Mouse (Mus musculus) right cerebral cortex, postnatal 25 days (tissue): ENCODE results near the gene Dact2.

Experiments
- DNase-seq: peaks from one replicate; pipeline ENCODE4 v3.0.0; 2022

The Dact2 gene

DNA sequence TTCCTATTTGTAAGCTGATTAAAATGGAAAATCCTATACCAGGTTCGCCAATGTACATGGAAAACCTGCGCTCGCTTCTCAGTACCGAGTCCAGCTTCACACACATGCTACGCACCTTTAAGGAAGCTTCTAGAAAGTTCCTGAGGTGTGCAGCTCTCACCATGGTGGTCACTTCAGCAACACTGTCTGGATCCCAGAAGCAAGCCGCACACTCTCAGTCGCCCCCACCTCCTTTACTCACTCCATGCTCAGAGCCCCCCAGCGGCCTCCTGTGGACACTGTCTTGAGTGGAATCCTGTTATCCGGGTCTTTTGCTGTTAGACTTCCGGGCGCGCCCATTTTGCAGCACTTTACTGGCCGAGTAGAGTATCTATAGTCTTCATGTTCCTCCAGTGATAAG, at the start of gene Dact2:
Gene Dact2, minus strand, starts transcription at position 244 of the 400 bp plus-strand sequence.
- peak; percentile 70 for DNase-seq

DNA sequence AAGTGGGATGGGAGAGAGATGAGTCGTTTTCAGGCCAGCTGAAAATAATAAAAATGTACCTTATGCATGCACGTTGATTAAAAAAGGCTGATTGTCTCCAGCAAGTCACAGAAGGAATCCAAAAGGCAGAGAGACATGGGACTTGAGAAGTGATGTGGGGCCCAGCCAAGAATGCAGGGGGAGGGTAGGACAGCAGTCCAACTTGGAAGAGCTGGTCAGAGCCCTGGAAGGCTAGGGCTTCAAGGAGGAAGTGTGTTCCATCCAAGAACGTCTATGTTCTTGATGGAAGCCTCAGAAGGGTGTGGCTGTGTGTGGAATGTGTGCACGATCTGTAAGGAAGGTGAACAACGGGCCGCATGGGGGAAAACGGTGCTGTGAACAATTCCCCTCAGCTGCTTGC, 48.4 kb upstream of the Dact2 start:
- no peak for DNase-seq

DNA sequence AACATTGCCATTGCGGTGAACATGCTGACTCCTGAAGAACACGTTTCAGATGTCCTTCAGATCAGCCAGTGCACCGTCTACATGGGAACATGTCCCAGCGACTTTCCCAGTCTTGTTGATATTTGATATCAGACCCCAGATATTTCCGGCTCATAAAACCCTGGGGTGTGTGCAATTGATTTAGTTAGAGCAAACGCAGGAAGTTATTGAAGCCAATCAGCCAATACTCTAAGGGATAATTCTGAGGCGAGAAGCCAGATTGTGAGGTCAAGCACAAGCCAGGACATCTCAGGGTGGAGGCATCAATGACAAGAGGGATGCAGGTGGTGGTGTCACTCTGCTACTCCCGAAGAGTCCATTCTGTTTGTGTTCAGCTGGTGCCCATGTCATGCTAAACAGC, 46.3 kb upstream of the Dact2 start:
- DNase-seq = no peak

DNA sequence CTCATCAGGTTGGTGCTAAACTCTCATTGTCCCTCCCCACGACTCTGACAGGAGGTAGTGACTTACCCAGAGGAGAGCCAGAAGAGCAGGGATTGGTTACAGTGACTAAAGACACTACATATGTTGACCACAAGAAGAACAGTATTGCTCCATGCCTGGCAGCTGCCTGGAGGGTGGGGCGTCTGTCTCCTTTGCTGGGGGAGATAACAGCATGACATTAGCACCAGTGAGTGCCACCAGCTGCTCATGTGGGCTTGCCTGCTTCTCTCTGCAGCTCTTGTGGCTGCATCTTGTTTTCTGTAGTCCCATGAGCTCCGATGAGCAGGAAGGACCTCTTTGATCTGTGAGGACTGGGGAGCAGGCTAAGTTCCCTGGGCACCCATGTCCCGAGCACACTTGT, 45.5 kb upstream of the Dact2 start:
- DNase-seq = no peak

DNA sequence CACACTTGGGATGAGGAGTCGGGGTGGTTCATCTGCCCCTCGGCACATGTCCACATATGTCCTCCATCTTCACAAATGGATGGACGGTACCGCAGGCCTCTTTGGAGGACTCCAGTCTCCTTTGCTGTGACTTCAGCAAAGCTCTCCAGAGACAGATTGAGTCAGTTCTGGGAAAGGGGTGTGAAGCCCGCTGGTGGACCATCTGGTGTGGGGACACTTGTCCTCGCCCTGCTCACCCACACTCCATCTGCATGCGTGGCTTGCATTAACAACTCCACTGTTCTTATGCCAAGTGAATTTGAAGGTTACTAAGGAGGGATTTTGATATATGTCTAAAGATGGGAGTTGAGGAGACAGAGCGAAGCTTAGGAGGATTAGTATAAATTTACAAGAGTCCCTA, 43.8 kb upstream of the Dact2 start:
- peak; percentile 80 for DNase-seq

DNA sequence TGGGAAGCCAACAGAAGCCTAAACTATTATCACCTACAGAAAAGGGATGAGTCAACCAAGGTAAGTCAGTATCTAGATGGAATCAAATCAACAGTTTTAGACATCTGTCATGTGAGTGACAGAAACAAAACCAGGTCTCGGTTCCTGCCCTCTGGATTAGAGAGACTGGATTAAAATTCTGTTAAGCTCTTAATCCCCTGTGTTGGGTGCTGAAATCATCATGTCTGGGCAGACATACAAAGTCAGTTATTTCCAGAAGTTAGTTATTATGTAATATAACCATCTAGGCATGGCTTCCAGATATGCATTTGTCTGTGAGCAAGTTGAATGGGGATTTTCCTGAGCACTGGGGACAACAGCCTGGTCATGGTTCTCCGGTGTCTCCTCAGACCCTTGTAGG, 42.2 kb upstream of the Dact2 start:
- DNase-seq = no peak

DNA sequence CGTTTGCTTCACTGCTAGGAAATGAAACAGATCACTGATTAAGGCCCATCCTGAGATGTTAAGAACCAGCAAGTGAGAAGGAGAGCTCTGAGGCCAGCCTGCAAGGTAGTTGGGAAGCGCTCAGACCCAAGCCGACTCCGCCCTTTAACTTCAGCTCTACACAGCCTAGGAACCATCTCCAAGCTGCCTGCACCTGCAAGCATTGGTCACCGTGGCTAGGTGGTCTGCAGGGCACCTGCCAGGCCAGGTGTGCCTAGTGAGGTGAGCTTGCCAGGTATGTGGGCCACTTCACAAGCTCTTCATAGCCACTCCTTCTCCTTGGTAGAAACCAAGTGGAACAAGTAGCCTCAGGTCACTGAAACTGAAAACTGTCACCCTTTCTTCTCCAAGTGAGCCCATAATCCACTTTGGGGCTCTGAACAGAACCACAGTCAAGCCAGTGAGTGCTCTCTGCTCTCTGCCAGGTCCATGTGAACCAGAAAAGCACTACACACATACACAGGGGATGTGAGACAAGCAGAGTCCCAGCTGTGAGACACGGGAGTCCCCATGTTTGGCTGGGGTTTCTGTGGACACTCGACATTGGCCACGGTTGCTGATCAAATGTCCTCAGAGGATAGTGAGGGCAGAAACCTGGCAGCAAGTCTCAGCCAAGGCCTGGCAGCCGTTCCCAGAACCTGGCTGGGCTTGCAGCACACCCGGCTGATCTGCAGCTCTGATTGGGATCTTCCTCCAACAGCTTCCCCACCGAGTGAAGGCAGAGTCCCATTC, 40.3 kb upstream of the Dact2 start:
- DNase-seq = no peak

DNA sequence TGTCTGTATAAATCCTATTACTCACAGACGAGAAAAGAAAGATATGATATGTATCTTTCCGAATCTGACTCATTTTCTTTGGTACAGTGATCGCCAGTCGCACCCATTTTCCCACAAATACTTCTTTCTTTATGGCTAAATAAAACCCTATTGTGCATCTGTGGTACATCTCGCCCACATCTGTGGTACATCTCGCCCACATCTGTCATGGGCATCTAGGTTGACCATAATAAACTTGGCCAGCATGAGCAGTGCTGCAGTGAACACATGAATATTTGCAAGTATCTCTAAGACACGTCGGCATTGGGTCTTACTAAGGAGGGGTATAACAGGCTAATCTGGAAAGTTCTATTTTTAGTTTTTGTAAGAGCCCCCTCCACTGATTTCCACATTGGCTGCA, 38.5 kb upstream of the Dact2 start:
- DNase-seq = no peak

DNA sequence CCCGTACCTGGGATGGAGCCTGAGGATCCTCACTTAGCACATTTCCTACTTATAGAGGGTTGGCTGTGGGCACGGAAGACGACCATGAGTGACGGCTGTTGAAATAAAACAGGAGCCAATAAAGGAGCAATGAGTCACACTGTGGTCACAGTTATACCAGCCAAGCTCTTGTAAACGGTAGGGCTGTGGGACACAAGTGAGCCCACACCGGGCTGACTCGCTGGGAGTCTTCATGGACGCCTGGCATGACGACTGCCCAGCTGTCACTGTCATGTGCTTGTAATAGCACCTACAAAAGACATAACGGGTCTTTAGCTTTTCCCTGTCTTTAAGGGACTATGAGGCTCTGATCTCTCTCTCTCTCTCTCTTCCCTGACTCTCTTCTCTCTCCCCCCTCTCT, 35.9 kb upstream of the Dact2 start:
- no peak for DNase-seq

DNA sequence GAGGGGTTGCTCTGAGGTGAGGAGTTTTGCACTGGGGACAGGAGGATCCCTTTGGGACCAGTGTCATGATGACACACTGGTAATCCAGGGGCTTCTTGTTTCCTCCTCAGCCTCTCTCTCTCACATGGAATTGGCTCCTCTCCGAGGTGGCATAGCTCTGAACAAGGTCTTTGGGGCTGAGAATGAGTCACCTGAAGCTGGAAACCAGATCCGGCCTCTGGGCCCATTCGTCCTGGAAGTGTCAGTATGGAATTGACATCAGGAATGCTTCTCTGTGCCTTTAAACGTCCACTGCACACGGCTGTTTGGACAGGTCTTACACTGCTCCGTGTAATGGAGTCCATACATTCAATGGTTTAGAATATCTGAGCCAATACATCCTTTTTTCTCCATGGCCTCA, 33.0 kb upstream of the Dact2 start:
- no peak for DNase-seq

DNA sequence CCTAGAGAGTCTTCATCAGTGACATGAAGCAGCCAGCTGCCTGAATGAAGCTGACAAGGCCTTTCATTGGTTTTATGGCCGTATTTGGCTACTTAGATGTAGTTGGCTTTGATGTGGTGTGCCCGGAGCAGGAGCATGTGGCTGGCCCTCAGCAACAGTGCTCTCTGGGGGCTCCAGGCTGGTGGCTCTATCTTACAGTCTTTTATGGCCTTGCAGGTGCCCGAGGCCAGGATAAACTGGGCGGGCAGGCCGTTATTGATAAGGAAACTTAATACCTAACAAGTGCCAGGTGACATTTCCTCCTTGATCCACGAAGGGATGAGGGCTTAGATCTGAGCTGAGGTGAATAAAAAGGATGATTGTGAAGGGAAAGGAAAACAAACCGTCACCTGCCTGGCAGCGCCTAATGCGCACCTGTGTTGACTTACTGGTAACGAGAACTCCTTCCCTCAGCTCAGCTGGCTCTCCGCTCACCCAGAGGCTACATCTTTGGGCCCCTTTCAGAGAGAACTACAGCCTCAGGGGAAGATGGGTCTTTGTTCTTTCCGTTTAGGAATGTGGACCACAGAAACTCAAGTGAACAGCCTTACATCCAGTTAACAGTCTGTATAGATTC, 30.8 kb upstream of the Dact2 start:
- DNase-seq = no peak

DNA sequence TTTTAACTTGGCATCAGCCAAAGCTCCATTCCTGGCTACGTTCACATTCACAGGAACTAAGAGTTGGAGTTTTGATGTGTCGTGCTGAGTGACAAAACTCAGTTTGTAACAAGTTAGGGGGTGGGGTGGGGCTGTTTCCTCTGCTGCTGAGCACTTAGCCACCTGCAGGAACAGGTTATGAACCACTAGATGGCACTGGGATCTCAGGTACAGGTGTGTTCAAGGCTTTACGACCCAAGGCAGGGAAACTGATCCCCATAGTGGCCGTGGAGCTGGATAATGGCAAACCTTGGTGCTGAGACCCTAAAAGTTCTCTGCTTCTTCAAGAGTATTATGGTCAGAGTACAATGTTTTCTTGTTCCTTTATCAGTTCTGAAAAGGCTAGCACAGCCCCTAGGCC, 29.6 kb upstream of the Dact2 start:
- DNase-seq = no peak

DNA sequence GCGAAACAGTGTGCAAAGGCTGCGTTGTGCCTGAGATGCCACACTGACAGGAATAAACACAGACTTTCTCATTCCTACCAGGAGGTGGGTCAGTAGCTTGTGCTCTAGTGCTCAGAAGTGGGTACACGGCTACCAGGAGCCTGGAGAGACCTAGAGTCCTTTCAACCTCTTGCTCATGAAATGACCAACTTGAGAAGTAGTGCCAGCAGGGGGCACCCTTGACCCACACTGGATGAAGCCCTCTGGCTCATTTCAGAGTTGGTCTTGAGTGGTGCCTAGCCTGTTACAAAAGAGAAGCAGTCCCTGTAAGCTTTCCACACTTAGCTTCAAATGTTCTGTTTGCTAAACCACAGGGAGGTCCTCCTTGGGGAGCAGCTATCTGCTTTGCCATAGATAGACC, 28.5 kb upstream of the Dact2 start:
- peak; percentile 64 for DNase-seq

DNA sequence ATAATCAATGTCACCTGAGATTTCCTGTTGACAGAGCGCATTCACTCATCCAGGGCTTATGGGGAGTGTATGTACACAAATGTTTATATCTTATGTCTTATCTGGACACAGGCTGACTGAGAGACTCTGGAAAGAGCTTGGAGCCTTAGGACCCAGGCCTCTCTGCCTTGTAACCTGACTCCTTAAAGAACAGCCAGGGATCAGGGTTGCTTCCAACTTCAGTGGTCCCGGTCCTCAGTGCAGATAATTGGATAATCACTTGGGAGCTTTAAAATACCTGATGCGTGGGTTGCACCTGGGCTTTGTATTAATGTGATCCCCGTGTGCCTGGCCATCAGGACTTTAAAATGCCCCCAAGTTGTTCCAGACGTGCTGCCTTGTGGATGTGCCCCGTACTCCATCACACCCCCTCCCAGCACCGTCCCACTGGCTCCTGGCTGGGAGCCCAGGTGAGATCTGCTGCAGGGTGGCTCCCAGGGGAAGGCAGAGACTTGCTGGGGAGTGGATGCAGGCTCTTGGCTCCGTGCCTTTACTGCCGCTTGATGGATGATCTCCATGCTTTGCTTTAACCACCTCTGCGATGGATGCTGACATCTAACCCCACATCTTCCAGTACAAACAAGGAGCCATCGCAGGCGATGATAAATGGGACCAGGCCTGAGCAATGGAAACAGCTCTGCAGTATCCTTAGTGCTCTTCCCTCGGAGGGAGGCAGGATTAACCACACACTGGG, 26.8 kb upstream of the Dact2 start:
- DNase-seq = no peak

DNA sequence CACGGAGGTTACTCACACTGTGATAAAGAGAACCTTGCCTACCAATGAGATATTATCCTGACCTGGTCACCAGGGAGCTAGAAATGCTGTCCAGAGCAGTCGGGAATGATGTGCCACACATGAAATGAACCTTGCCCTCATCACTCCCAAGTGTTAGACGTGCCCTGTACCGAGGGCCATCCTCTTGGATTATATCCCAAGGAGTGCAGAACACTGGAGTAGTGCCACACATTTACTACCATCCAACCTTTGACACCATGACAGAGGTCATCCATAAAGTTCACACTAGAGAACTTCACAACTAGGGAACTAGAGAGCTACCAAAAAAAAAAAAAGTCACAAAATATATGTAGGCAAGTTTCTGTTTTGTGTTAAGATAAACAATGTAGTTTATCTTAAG, 24.3 kb upstream of the Dact2 start:
- DNase-seq = no peak

DNA sequence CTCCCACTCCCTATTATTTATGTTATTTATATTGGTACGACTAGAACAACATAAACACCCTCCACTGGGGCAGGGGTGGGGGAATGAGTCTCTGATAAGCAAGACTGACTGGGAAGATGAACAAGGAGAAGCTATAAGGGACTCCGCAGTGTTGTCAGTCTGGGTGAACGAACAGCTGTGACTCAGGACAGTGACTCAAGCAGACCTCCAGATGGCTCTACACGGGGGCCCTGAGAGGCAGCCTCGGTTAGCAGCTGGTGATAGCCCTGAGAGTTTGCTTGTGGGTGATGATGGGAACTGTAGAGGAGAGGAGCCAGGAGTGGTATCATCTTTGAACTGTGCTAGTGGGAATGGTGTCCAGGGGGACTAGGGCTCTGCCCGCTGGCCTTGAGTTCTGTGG, 23.5 kb upstream of the Dact2 start:
- DNase-seq = no peak

DNA sequence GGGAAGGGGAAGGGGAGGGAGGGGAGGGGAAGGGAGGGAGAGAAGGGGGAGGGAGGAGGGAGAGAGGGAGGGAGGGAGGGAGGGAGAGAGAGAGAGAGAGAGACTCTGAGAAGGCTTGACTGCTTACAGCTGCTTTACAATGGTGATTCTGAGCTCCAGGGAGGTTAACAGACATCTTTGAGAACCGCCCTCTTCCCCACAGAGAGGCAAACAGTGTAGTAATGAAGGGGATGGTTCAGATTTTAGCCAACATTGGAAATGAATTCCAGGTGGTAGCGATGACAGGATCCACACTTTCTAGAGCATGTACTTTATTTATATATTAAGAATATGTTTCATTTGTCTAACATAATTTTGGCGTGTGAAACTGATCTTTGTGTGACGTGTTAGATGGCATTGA, 22.7 kb upstream of the Dact2 start:
- no peak for DNase-seq

DNA sequence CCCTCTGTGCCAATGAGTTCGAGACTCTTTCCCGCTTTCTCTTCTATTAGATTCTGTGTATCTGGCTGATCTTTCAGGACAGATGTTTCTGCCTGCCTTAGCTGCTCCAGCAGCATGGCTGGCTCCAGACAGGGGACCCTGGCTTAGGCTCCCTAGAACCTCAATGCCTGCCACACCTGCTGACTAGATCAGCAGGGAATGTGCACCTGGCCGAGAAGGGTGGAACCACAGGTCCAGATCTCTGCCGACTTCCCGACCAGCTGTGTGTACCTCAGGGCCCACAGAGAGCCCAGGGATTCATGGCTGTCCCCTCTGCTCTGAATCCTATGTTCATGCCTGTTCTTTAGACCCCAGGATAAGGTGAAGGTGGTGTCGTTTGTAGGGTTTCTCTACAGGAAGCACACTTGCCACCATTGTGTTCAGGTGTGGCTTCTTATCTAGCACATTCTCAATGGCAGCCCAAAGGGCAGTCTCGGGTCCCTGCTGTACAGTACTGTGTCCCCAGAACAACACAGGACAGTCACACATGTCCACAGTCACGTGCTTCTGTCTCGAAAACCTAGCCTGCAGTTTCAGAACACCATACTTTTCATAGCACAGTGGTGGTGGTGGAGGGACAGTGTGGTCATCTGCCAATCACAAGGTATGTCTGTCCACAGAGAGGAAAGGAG, 22.0 kb upstream of the Dact2 start:
- no peak for DNase-seq

DNA sequence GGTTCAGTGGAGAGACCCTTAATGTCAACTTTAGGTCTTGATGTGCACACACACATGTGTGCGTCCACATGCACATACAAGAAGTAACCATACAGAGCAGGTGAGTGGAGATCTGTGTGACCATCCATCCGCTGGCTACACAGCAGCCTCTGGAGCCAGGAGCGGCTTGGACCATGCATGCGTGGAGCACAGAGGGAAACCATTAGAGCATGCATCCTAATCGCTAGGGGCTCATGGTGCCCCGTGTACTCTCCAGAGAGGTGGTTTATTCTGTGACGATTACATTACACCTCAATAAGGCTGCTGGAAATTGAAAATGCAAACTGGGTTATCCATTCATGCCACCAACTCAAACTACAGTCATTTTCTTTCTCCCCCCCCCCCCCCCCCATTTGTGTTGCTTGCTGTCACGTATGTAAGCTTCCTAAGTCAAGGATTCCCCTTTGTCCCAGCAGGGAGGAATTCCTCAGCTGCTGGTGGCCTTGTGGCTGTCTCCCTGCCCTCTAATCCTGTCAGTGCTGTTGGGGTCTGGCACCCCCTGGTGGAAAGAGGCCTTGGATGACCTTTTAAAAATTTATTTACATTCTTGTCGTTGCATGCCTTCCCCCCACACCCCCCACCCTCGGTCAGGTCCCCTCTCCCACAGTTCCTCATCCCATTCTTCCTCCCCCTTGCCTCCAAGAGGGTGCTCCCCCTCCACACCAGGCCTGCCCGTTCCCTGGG, 17.9 kb upstream of the Dact2 start:
- DNase-seq = no peak

DNA sequence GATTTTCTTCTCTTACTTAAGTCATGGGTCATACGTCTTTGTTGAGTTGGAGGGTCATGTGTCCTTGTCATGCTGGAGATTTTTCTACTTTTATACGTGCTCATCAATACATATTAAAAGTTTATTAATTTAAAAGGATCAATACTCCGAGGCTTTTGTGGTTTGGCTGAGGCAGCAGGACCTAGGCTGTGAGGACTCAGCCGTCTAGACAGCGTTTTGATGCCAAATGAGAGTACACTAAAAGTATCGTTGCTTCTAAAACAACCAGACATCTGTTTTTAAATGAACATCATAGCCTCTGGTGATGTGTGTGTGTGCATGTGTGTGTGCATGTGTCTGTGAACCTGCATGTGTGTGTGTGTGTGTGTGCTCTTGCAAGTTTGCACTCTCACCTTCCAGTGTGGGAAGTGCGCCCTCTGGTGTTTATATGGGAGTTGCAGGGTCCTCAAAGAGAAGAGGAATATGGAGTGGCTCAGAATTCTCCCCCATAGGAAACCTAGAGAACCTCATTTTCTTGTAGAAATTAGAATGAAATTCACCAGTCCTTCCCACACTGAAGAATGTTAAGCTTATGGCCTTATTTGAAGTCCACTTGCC, 16.6 kb upstream of the Dact2 start:
- DNase-seq = no peak

DNA sequence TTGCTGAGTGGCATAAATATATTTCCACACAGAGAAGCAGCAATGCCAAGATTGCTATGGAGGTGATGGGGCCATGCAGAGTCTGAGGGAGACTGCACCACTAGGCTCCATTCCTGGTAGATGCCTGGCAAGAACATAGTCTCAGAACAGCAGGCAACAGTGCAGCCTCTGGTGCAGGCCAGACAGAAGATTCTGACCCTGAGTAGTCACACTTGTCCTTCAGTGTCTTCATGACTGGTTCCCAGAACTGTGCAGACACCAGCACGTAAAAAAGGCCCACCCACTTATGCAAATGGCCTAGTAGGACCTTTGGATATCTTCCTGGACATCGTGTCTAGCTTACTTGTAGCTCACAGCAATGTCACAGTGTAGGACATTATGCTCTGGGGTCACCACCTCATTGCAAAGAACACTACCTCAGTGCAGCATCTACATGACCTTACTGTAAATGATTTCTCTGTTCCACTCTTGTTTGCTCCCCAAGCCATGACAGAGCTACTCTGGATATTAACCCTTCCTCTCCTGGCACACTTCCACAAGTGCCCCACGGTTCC, 9.9 kb upstream of the Dact2 start:
- no peak for DNase-seq

DNA sequence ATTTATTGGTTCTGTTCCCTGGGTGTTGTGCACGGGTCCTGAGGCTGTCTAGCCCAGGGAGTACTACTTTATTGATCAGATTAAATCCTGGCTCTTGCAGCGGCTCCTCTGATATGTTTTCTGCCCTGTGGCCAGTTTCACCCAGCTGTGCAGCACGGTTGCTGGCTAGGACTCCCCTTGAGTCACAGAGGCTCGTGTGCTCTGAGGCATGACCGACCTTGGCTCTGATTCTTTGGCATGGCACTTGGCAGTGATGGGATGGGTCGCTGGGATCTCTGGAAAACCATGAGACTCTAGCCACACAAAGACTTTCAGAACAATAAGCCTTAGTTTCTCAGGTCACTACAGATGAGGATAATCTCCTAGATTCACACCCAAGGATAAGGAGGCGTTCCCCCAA, 8.7 kb upstream of the Dact2 start:
- DNase-seq = no peak
